Mouse (Mus musculus) stomach, postnatal 0 days (tissue): ENCODE data around the gene Dclk3.

ENCODE experiments used
- CTCF ChIP-seq: IDR thresholded peaks from 2 replicates; pipeline ENCODE4 v1.5.1; 2016; ENCODE audit warnings: antibody characterized with exemption, low read depth, mild to moderate bottlenecking, moderate library complexity
- EP300 ChIP-seq: optimal IDR thresholded peaks from 2 replicates; pipeline ENCODE3; 2016; ENCODE audit warnings: antibody characterized with exemption

DNA sequence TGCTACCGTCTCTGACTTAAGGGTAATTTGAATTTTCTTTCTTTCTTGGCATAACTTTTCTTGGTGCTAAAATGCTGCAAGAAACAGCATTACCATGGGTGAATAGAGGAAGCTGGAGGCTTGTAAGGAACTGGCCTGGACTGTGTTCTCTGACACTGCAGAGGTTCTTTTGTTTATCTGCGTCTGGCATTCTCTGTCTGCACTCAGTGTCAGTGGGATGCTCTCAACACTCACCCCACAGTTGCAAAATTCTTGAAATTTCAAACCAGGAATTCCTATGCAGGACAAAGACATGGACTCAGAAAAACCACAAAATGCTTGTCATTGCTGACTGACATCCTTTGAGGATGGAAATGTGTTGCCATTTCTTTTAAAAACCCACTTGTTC is 9.5 kb upstream of the Dclk3 start:
- TF ChIP-seq CTCF (no peak), EP300 (no peak)
